Mouse (Mus musculus) limb, embryonic 12.5 days (tissue): ENCODE results near the gene Lce1g. TPM values are rescaled to one million over a fixed set of nuclear protein-coding genes. Genes with fewer than 3 reads are reported as not detected.

Experiments
- polyA plus RNA-seq: library from polyadenylated mRNA; unstranded; fragments of >200 nt; fragmentation: Nextera tagmentation; extraction: Ambion mirVana; gene quantifications from 2 replicates; pipeline ENCODE4 v1.2.1, GENCODE M21; 2016

The Lce1g gene
- polyA plus RNA-seq, 1 experiment from 2014 or later, result not detected

Other genes with a start within 250 kb of the Lce1g start
- not detected in 2 replicates for gene 2310046K23Rik, start 217.8 kb downstream of the Lce1g start, polyA plus RNA-seq
- 0.18 TPM in 1 of 2 replicates, not detected in the other for gene Ivl, start 178.6 kb downstream of the Lce1g start, polyA plus RNA-seq
- not detected in 2 replicates for gene Smcp, start 163.3 kb downstream of the Lce1g start, polyA plus RNA-seq
- gene 2210017I01Rik, start 144.8 kb downstream of the Lce1g start, polyA plus RNA-seq, result not detected in 2 replicates
- not detected in 2 replicates for gene Lce6a, start 130.7 kb downstream of the Lce1g start, polyA plus RNA-seq
- not detected in 2 replicates for gene Lce1a1, start 104.0 kb downstream of the Lce1g start, polyA plus RNA-seq
- gene Lce1b, start 95.4 kb downstream of the Lce1g start, polyA plus RNA-seq, result not detected in 2 replicates
- gene Lce1a2, start 82.0 kb downstream of the Lce1g start, polyA plus RNA-seq, result not detected in 2 replicates
- gene Lce1c, start 73.1 kb downstream of the Lce1g start, polyA plus RNA-seq, result not detected in 2 replicates
- gene Lce1d, start 65.1 kb downstream of the Lce1g start, polyA plus RNA-seq, result not detected in 2 replicates
- gene Lce1e, start 43.3 kb downstream of the Lce1g start, polyA plus RNA-seq, result not detected in 2 replicates
- not detected in 2 replicates for gene Lce1f, start 32.0 kb downstream of the Lce1g start, polyA plus RNA-seq
- not detected in 2 replicates for gene Gm38119, start 13.2 kb downstream of the Lce1g start, polyA plus RNA-seq
- gene Lce1h, start 12.7 kb upstream of the Lce1g start, polyA plus RNA-seq, result not detected in 2 replicates
- not detected in 2 replicates for gene Lce1i, start 26.6 kb upstream of the Lce1g start, polyA plus RNA-seq
- gene Lce1j, start 38.2 kb upstream of the Lce1g start, polyA plus RNA-seq, result not detected in 2 replicates
- not detected in 2 replicates for gene Lce1k, start 55.6 kb upstream of the Lce1g start, polyA plus RNA-seq
- gene Kprp, start 74.9 kb upstream of the Lce1g start, polyA plus RNA-seq, result not detected in 2 replicates
- gene Lce1l, start 98.9 kb upstream of the Lce1g start, polyA plus RNA-seq, result not detected in 2 replicates
- gene 2310050C09Rik, start 117.9 kb upstream of the Lce1g start, polyA plus RNA-seq, result not detected in 2 replicates
- not detected in 2 replicates for gene Lce3a, start 173.9 kb upstream of the Lce1g start, polyA plus RNA-seq
- not detected in 2 replicates for gene Lce3b, start 180.6 kb upstream of the Lce1g start, polyA plus RNA-seq
- gene Lce3c, start 192.1 kb upstream of the Lce1g start, polyA plus RNA-seq, result not detected in 2 replicates
- gene Lce3d, start 205.1 kb upstream of the Lce1g start, polyA plus RNA-seq, result not detected in 2 replicates
- not detected in 2 replicates for gene Lce3e, start 214.7 kb upstream of the Lce1g start, polyA plus RNA-seq
- not detected in 2 replicates for gene Lce3f, start 239.9 kb upstream of the Lce1g start, polyA plus RNA-seq